Mouse (Mus musculus): ENCODE results near the gene Zbtb32. TPM values are rescaled to one million over a fixed set of nuclear protein-coding genes. Genes with fewer than 3 reads are reported as not detected.

Gene Zbtb32
- polyA plus RNA-seq, 1 experiment from 2014 or later: not detected

DNA sequence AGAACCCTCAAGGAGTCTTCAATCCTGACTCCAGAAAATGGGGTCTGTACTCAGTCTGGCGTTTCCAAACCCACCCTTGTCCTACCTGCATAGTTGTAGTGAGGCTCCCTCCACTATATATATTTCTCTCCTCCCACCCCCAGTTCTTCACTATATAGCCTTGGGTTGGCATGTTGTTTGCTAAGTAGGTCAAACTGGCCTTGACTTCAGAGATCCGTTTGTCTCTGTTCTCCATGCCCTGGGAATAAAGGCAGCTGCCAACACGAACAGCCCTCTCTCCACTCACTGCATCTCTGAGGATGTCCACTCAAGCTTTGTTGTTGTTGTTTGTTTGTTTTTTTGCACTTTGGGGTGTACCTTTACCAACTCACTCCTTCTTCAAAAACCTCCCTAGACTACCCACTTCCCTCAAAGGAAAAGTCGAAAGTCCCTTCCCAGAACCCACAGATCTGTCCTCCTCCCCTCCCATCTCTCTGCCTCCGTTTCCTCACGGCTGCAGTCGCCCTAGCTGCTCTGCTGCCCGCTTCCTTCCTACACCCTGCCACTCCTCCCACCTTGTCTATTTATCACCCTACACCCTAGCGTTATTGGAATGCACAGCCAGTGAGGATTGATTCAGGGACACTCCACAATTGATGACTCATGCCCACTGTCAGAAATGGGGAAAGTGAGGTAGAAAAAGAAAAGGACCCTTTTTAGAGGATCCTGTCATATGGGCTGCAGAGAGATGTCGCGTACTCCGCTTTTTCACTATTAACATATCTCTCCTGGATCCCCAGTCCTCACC lies 39.9 kb downstream of the Zbtb32 start:
- WGBS: 19% methylated on average over 12 of the region's 12 CpGs
- H3K27ac ChIP-seq (ENCODE audit: low read depth, low read length): no peak overlapping the region
- ATAC-seq (ENCODE audit: insufficient read depth, low FRiP score, low TSS enrichment): no peak

DNA sequence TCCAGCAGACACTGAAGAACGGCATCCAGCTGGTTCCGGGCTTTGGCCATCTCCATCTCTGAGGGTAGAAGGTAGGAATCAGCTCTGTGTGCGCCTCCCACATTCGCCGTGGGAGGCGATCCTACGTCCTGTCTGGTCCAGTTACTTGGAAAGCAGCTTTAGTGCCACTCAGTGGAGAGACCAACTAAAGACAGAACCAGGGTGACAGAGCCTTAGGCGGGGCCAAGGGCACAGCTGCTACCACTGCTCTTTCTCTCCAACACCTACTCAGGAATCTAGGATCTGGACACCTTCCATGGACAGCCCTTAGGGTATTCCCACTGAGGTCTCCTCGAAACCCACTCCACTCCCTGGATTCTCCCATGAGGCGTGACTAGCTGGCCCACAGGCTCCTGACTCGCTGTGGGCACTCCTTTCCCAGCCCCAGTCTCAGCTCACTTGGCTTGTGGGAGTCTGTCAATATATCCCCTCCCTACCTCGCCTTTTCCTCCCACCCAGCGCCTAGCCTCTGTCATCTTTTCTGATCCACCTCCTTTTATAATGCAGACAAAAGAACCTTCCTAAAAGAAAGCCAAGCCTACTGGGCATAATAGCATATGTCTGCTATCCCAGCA lies 40.7 kb downstream of the Zbtb32 start:
- peaks cover 16% of the 10 kb centered on the region for H3K36me3 ChIP-seq (ENCODE audit: control insufficient read depth, insufficient read depth, low read length)
- peak overlapping the region; percentile 90 for H3K4me2 ChIP-seq (ENCODE audit: low read depth)
- no peak for ATAC-seq (ENCODE audit: insufficient read depth, low FRiP score, low TSS enrichment)
- 0 out of 2 replicates have a peak overlapping the region, but pooled peaks have one; percentile 49 for H3K4me3 ChIP-seq (ENCODE audit: low read depth, low read length)
- H3K9me3 ChIP-seq (ENCODE audit: control insufficient read depth, low read length): no peaks in the 10 kb centered on the region
- H3K27ac ChIP-seq (ENCODE audit: low read depth, low read length): no peak overlapping the region
- 90% methylated on average over 13 of the region's 13 CpGs for WGBS
- H3K4me1 ChIP-seq (ENCODE audit: control insufficient read depth, insufficient read depth, low read length): peaks cover 15% of the 10 kb centered on the region
- no peaks in the 10 kb centered on the region for H3K27me3 ChIP-seq (ENCODE audit: control insufficient read depth, insufficient read depth, low read length)
- no peak overlapping the region for H3K9ac ChIP-seq (ENCODE audit: low read length)
- DNase-seq (ENCODE audit: low spot score): no peak

More for the DNA sequence above, 39.9 kb downstream of the Zbtb32 start:
- Histone ChIP-seq H3K9ac (ENCODE audit: low read length) (peak overlapping the region; percentile 52), H3K4me2 (ENCODE audit: low read depth) (peak overlapping the region; percentile 90), H3K27me3 (ENCODE audit: control insufficient read depth, insufficient read depth, low read length) (no peaks in the 10 kb centered on the region), H3K4me1 (ENCODE audit: control insufficient read depth, insufficient read depth, low read length) (peaks cover 9% of the 10 kb centered on the region), H3K4me3 (ENCODE audit: low read depth, low read length) (peak overlapping the region; percentile 49), H3K36me3 (ENCODE audit: control insufficient read depth, insufficient read depth, low read length) (peaks cover 16% of the 10 kb centered on the region), H3K9me3 (ENCODE audit: control insufficient read depth, low read length) (no peaks in the 10 kb centered on the region)
- DNase-seq (ENCODE audit: low spot score): no peak

DNA sequence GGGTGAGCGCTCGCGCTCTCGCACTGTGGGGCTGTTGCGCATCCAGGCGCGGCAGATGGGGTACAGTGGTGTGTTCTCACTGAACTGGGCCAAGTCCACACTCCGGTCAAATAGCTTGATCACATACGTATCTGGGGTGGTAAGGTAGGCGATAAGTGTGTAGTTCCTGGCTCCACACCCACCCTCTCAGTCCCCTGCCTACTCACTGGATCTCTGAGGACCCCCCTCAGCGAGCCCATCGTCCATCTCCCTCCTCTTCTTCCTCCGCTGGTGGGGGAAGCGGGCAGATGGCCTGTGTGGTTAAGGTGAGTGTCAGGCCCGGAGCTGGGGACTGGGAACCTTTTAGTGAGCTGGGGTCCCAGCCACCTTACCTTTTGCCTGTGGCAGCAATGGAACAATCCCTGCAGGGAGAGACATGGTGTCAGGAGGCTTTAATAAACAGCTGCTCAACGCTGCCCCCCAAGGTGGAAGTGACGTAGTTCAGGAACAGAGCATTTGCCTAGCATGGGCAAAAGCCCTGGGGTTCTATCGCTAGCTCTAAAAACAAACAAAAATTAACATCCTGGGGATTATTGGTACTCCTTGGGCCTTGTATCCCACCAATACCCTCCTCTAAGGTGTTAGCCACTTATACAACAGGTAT lies 41.7 kb downstream of the Zbtb32 start:
- Histone ChIP-seq H3K27ac (ENCODE audit: low read depth, low read length) (no peak overlapping the region), H3K9ac (ENCODE audit: low read length) (no peak overlapping the region), H3K27me3 (ENCODE audit: control insufficient read depth, insufficient read depth, low read length) (no peaks in the 10 kb centered on the region), H3K9me3 (ENCODE audit: control insufficient read depth, low read length) (no peaks in the 10 kb centered on the region), H3K36me3 (ENCODE audit: control insufficient read depth, insufficient read depth, low read length) (peaks cover 16% of the 10 kb centered on the region), H3K4me2 (ENCODE audit: low read depth) (no peak overlapping the region), H3K4me3 (ENCODE audit: low read depth, low read length) (no peak overlapping the region), H3K4me1 (ENCODE audit: control insufficient read depth, insufficient read depth, low read length) (peaks cover 18% of the 10 kb centered on the region)
- 94% methylated on average over 18 of the region's 18 CpGs for WGBS
- ATAC-seq (ENCODE audit: insufficient read depth, low FRiP score, low TSS enrichment): no peak
- no peak for DNase-seq (ENCODE audit: low spot score)

DNA sequence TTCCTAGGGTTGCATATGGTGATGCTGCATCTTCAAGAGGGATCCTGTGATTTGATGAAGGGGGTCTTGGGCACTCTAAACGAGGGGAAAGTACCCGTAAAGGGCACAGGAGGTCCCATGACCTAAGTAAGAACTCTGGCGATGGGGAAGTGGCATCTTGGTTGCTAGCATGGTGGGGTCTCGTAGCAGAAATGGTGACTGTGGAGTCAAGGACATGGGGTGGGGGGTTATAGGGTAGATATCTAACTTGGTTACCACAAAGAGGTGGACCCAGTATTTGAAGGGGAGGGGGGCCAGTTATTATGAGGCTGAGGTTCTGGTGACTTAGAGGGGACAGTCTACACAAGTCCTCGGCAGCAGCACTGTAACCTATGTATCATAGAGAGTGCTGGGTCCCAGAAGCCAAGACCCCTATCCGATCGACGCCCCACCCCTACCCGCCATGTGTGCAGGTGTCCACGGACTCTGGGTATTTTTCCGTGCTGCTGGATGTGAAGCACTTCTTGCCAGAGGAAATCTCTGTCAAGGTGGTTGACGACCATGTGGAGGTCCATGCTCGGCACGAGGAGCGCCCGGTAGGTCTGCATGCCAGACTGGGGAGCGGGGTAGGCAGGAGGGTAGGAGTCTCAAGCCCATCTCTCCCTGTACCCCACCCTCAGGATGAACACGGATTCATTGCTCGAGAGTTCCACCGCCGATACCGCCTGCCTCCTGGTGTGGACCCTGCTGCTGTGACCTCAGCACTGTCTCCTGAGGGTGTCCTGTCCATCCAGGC lies 44.7 kb downstream of the Zbtb32 start:
- peak overlapping the region; percentile 93; the same call in 1 of the 2 replicates for H3K4me2 ChIP-seq (ENCODE audit: low read depth)
- H3K9ac ChIP-seq (ENCODE audit: low read length): no peak overlapping the region
- H3K4me1 ChIP-seq (ENCODE audit: control insufficient read depth, insufficient read depth, low read length): peaks cover 17% of the 10 kb centered on the region
- ATAC-seq (ENCODE audit: insufficient read depth, low FRiP score, low TSS enrichment): no peak
- DNase-seq (ENCODE audit: low spot score): no peak
- no peak overlapping the region for H3K27ac ChIP-seq (ENCODE audit: low read depth, low read length)
- no peaks in the 10 kb centered on the region for H3K27me3 ChIP-seq (ENCODE audit: control insufficient read depth, insufficient read depth, low read length)
- H3K4me3 ChIP-seq (ENCODE audit: low read depth, low read length): peak overlapping the region; percentile 45; the same call in 1 of the 2 replicates
- 85% methylated on average over 22 of the region's 22 CpGs for WGBS
- H3K36me3 ChIP-seq (ENCODE audit: control insufficient read depth, insufficient read depth, low read length): peaks cover 16% of the 10 kb centered on the region
- no peaks in the 10 kb centered on the region for H3K9me3 ChIP-seq (ENCODE audit: control insufficient read depth, low read length)

DNA sequence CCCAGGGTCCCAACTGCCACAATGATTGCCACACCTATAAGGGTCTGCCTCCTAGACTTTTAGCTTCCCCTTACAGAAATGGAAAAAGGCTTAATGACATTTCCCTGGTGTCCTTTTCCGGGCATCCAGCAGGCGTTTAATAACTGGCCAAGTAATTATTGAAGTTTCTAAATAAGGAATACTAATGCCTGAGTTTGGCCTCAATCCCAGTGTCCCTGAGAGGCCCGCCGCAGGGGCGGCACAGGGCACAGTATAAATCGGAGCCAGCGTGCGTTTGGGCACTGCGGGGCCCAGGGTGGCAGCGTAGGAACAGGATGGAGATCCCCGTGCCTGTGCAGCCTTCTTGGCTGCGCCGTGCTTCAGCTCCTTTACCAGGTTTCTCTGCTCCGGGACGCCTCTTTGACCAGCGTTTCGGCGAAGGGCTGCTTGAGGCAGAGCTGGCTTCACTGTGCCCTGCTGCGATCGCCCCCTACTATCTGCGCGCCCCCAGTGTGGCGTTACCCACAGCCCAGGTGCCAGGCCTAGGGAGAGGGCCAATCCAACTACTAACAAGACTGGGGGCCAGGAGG lies 45.6 kb downstream of the Zbtb32 start:
- 12% methylated on average over 23 of the region's 23 CpGs for WGBS
- Histone ChIP-seq H3K9me3 (ENCODE audit: control insufficient read depth, low read length) (no peaks in the 10 kb centered on the region), H3K27me3 (ENCODE audit: control insufficient read depth, insufficient read depth, low read length) (no peaks in the 10 kb centered on the region), H3K27ac (ENCODE audit: low read depth, low read length) (no peak overlapping the region), H3K4me2 (ENCODE audit: low read depth) (peak overlapping the region; percentile 93), H3K4me1 (ENCODE audit: control insufficient read depth, insufficient read depth, low read length) (peaks cover 13% of the 10 kb centered on the region), H3K4me3 (ENCODE audit: low read depth, low read length) (peak overlapping the region; percentile 45), H3K36me3 (ENCODE audit: control insufficient read depth, insufficient read depth, low read length) (peaks cover 16% of the 10 kb centered on the region), H3K9ac (ENCODE audit: low read length) (peak overlapping the region; percentile 65)
- DNase-seq (ENCODE audit: low spot score) (no peak), ATAC-seq (ENCODE audit: insufficient read depth, low FRiP score, low TSS enrichment) (no peak)

DNA sequence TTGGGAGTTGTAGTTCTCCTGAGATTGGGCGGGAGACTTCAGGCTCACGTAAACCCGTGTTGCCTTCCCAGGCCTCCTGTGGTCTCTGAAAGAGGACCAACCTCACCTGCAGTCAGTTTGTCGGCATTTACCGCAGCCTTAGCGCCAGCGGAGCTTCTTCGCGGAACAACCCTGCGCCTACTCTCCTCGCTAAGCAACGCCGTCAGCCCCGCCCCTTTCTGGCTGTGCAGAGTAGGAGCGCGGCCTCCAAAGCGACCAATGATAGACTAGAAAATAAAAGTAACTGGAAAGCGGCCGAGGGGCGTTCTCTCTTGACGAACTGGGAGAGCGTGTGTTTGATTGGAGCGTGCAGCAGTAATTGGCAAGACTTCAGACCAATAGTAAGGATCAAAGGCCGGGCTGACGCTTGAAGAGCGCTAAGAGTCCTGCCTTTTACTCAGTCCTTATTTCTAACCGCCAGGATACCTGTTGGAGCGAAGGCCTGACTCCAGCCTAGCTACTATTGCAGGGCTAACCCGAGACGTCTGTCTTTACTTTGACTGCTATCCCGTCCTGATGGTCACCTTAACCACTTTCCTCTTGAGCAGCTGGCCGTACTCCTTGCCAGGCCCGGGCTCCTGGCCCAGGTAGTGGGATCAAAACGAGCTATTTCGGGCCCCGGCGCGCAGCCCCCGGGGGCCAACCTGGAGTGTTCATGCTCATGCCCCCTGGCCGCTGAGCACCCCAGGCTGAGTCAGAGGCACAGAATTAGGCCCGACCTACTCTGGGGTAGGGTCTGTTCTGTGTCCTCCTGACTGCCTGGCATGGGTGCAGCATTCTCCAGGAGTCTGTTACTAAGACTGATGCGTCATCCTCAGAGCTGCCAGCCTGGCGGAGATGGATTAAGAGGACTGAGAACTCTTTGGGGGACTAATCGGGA lies 46.3 kb downstream of the Zbtb32 start, which contains the start of the genes Hspb6 and Proser3:
TSS of gene Hspb6 (plus strand) at position 77 of the 919 bp plus-strand sequence.
TSS of gene Proser3 (minus strand) at position 198 of the 919 bp plus-strand sequence.
- peak within 1 kb of the TSS; percentile 65 for H3K9ac ChIP-seq (ENCODE audit: low read length)
- H3K36me3 ChIP-seq (ENCODE audit: control insufficient read depth, insufficient read depth, low read length): peaks cover 16% of the 10 kb centered on the region
- no peaks in the 10 kb centered on the region for H3K27me3 ChIP-seq (ENCODE audit: control insufficient read depth, insufficient read depth, low read length)
- 2% methylated on average over 44 of the region's 44 CpGs for WGBS
- peak within 1 kb of the TSS; percentile 75 for H3K27ac ChIP-seq (ENCODE audit: low read depth, low read length)
- H3K4me1 ChIP-seq (ENCODE audit: control insufficient read depth, insufficient read depth, low read length): peaks cover 13% of the 10 kb centered on the region
- peak; percentile 95 for DNase-seq (ENCODE audit: low spot score)
- H3K4me3 ChIP-seq (ENCODE audit: low read depth, low read length): peak within 1 kb of the TSS; percentile 45
- H3K4me2 ChIP-seq (ENCODE audit: low read depth): peak within 1 kb of the TSS; percentile 93
- no peaks in the 10 kb centered on the region for H3K9me3 ChIP-seq (ENCODE audit: control insufficient read depth, low read length)
- ATAC-seq (ENCODE audit: insufficient read depth, low FRiP score, low TSS enrichment): peak; percentile 88

DNA sequence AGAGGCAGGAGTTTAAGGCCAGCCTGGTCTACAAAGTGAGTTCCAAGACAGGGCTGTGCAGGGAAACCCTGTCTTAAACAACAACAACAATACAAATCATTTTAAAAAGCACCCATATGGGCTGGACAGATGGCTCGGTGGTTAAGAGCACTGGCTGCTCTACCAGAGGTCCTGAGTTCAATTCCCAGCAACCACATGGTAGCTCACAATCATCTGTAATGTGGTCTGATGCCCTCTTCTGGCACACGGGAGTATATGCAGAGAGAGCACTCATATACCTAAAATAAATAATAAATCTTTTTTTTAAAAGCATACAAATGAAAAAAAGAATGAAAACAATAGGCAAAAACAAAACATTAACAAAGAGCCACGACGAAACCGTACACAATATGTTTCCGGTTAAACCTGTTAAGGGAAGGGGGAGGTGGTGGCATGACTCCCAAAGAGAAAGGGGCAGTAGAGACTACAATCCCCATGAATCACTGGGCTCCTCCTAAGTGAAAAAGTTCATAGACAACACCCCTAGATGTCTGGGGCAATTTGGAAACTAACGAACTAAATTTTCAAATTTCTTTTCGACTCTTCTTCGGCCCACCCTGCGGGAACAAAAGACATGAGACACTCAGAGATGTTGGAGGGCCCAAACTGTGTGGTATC lies 47.1 kb downstream of the Zbtb32 start:
- DNase-seq (ENCODE audit: low spot score): no peak

More for the DNA sequence above, 47.1 kb downstream of the Zbtb32 start:
- Histone ChIP-seq H3K4me3 (ENCODE audit: low read depth, low read length) (peak overlapping the region; percentile 45), H3K9me3 (ENCODE audit: control insufficient read depth, low read length) (no peaks in the 10 kb centered on the region), H3K9ac (ENCODE audit: low read length) (peak overlapping the region; percentile 56), H3K4me1 (ENCODE audit: control insufficient read depth, insufficient read depth, low read length) (peaks cover 13% of the 10 kb centered on the region), H3K4me2 (ENCODE audit: low read depth) (peak overlapping the region; percentile 93), H3K27me3 (ENCODE audit: control insufficient read depth, insufficient read depth, low read length) (no peaks in the 10 kb centered on the region), H3K36me3 (ENCODE audit: control insufficient read depth, insufficient read depth, low read length) (peaks cover 10% of the 10 kb centered on the region), H3K27ac (ENCODE audit: low read depth, low read length) (peak overlapping the region; percentile 75)
- ATAC-seq (ENCODE audit: insufficient read depth, low FRiP score, low TSS enrichment): peak; percentile 71
- WGBS: 3% methylated on average over 10 of the region's 10 CpGs

Data from neural tube, embryonic 11.5 days (tissue).